Mouse (Mus musculus) neural tube, embryonic 13.5 days (tissue): ENCODE results near the gene Capn2. TPM values are rescaled to one million over a fixed set of nuclear protein-coding genes. Genes with fewer than 3 reads are reported as not detected.

Experiments
- ATAC-seq: fragments of 200-750 bp; cut with Nextera tagmentation; 2 replicates; pipeline ENCODE4 v1.8.0; 2017; ENCODE audit warnings: low read depth, mild to moderate bottlenecking, moderate TSS enrichment, moderate library complexity
- H3K27ac ChIP-seq: fragments of 300-500 bp; sonication (generic); replicated peaks from 2 replicates; pipeline ENCODE4 v1.5.1; 2015; ENCODE audit warnings: moderate library complexity, mild to moderate bottlenecking, inconsistent platforms
- H3K27me3 ChIP-seq: fragments of 300-500 bp; sonication (generic); 2 replicates; pipeline ENCODE4 v1.6.1; 2015; ENCODE audit warnings: mild to moderate bottlenecking, inconsistent platforms
- H3K36me3 ChIP-seq: fragments of 300-500 bp; sonication (generic); 2 replicates; pipeline ENCODE4 v1.6.1; 2015; ENCODE audit warnings: mild to moderate bottlenecking, inconsistent platforms
- H3K4me1 ChIP-seq: fragments of 300-500 bp; sonication (generic); replicated peaks from 2 replicates; pipeline ENCODE4 v1.6.1; 2015; ENCODE audit warnings: inconsistent platforms
- H3K4me2 ChIP-seq: fragments of 300-500 bp; sonication (generic); 2 replicates; pipeline ENCODE4 v1.6.1; 2015; ENCODE audit warnings: inconsistent platforms, mild to moderate bottlenecking, moderate library complexity
- H3K4me3 ChIP-seq: fragments of 300-500 bp; sonication (generic); 2 replicates; pipeline ENCODE4 v1.5.1; 2015; ENCODE audit warnings: mild to moderate bottlenecking, inconsistent platforms
- H3K9ac ChIP-seq: fragments of 300-500 bp; sonication (generic); 2 replicates; pipeline ENCODE4 v1.6.1; 2015; ENCODE audit warnings: moderate library complexity, mild to moderate bottlenecking, inconsistent platforms
- H3K9me3 ChIP-seq: fragments of 300-500 bp; sonication (generic); 2 replicates; pipeline ENCODE4 v1.6.1; 2016; ENCODE audit warnings: inconsistent platforms
- WGBS: fragments of 180-500 bp; shearing (Covaris S2); methylation state at CpG from one replicate; pipeline ENCODE4 v1.1.7; 2015; 5-methylcytosine and 5-hydroxymethylcytosine counted together
- polyA plus RNA-seq: library from polyadenylated mRNA; unstranded; fragments of >200 nt; fragmentation: Nextera tagmentation; extraction: Ambion mirVana; gene quantifications from 2 replicates; pipeline ENCODE4 v1.2.1, GENCODE M21; 2015

Capn2 gene
- polyA plus RNA-seq, result 95.5 and 99.2 TPM in 2 replicates

DNA sequence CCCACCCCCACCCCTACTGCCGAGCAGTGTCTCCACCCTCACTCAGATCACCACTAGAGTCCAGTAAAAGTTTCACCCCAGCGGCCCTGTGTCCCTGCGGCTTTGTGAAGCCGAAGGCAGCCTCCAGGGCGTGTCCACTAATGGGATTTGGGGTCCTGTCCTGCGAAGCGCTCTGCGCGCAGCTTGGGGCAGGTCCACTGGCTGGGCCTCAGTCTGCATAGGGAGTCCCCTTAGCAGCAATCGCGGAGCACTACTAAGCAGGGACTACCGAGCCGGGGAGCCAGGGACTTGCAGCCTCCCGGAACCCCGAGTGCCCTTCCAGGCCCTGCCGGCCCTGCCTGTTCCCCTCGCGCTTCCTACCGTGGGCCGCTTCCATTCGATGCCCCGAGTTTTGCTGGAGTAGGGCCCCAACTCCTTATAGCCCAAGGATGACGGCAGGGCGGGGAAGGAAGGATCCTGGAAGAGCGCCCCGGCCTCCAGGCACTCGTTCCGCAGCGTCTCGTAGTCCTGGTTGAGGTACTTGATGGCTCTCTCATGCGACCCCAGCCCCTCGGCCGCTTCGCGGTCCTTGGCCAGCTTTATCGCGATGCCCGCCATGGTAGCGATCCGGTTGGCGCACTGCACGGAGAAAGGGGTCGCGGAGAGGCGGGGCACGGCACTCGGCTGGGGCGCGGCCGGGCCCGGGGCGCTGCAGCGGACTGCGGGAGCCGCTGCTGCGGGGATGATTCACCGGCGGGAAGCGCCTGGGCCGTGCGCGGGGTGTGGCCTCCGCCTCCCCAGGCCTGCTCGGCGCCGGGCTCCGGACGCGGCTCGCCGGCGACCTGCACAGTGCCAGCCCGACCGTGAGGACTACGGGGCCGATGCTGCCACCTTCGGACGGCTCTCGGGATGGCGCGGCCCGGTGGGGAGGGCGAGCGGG lies at the start of gene Capn2:
Capn2 (minus strand) TSS at position 851 of the 919 bp plus-strand sequence.
- Histone ChIP-seq H3K36me3 (peaks cover 4% of the 10 kb centered on the region), H3K4me3 (peak within 1 kb of the TSS; percentile 82), H3K27me3 (peaks cover 9% of the 10 kb centered on the region; the same call in 1 of the 2 replicates), H3K27ac (peak within 1 kb of the TSS; percentile 89), H3K9me3 (no peaks in the 10 kb centered on the region), H3K4me2 (peak within 1 kb of the TSS; percentile 86), H3K4me1 (peaks cover 42% of the 10 kb centered on the region), H3K9ac (peak within 1 kb of the TSS; percentile 96)
- WGBS, result under 1% methylated on average over 84 of the region's 84 CpGs
- ATAC-seq, result peak; percentile 97

GRCm38 (mm10) chr1:182565351-182565835 lies 48.0 kb upstream of the Capn2 start:
- 85% methylated on average over 6 of the region's 6 CpGs for WGBS
- H3K4me3 ChIP-seq, result no peak overlapping the region

DNA sequence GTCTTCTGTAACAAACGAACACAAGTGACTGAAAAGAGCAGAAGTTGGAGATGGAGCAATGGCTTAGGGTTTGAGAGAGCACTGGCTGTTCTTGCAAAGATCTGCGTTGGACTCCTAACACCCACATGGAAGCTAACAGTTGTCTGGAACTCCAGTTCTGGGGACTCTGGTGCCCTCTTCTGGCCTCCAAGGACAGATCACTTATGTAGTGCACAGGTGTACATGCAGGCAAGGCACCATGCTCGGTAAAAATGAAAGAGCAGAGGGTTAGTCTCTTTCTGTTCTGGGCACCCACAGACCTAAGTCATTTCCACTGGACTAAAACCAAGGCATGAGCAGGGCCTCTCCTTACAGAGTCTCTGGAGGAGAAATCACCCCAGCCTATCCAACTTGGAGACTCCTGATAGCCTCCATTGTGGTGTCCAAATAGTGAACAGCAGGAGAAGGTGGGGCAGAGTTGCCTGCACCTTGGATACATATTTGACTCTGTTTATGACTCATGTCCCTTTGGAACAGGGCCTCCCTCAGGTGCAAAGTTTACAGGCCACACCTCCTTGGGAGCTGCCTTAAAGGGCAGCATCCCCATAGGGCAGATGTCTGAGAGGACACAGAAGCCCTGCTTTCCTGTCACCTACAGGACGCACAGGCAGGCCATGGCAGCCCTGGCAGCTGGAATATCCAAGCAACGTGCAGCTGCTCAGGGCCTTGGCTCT lies 47.2 kb upstream of the Capn2 start, which contains the start of gene Capn8:
Capn8 (plus strand) TSS at position 600 of the 713 bp plus-strand sequence.
- WGBS, result 77% methylated on average over 5 of the region's 5 CpGs
- Histone ChIP-seq H3K27me3 (no peaks in the 10 kb centered on the region), H3K9me3 (no peaks in the 10 kb centered on the region), H3K9ac (no peak within 1 kb of the TSS), H3K36me3 (no peaks in the 10 kb centered on the region), H3K4me2 (no peak within 1 kb of the TSS), H3K4me1 (peaks cover 26% of the 10 kb centered on the region), H3K27ac (no peak within 1 kb of the TSS), H3K4me3 (no peak within 1 kb of the TSS)
- no peak for ATAC-seq

More at GRCm38 (mm10) chr1:182565351-182565835, 48.0 kb upstream of the Capn2 start:
- Histone ChIP-seq H3K4me1 (peaks cover 26% of the 10 kb centered on the region), H3K4me2 (no peak overlapping the region), H3K9ac (no peak overlapping the region), H3K36me3 (no peaks in the 10 kb centered on the region), H3K27ac (no peak overlapping the region), H3K27me3 (no peaks in the 10 kb centered on the region; the same call in 1 of the 2 replicates), H3K9me3 (no peaks in the 10 kb centered on the region)
- ATAC-seq, result no peak

GRCm38 (mm10) chr1:182562576-182563370 lies 45.4 kb upstream of the Capn2 start:
- H3K9me3 ChIP-seq, result no peaks in the 10 kb centered on the region
- H3K27me3 ChIP-seq, result no peaks in the 10 kb centered on the region
- peak overlapping the region; percentile 22 for H3K4me2 ChIP-seq
- peaks cover 26% of the 10 kb centered on the region for H3K4me1 ChIP-seq
- ATAC-seq, result no peak
- no peak overlapping the region for H3K9ac ChIP-seq
- H3K27ac ChIP-seq, result no peak overlapping the region
- H3K4me3 ChIP-seq, result no peak overlapping the region
- no peaks in the 10 kb centered on the region for H3K36me3 ChIP-seq
- 37% methylated on average over 16 of the region's 16 CpGs for WGBS

- Histone ChIP-seq H3K27me3 (no peaks in the 10 kb centered on the region), H3K27ac (0 out of 2 replicates have a peak overlapping the region, but pooled peaks have one; percentile 42), H3K9ac (no peak overlapping the region), H3K4me2 (peak overlapping the region; percentile 22; the same call in 1 of the 2 replicates), H3K36me3 (no peaks in the 10 kb centered on the region), H3K9me3 (no peaks in the 10 kb centered on the region), H3K4me1 (peaks cover 26% of the 10 kb centered on the region), H3K4me3 (no peak overlapping the region)
- ATAC-seq, result no peak
- WGBS, result 70% methylated on average over 11 of the region's 11 CpGs
Measured at GRCm38 (mm10) chr1:182561945-182562514, 44.6 kb upstream of the Capn2 start.

- no peak overlapping the region for H3K4me2 ChIP-seq
- no peaks in the 10 kb centered on the region for H3K27me3 ChIP-seq
- peak; percentile 66 for ATAC-seq
- H3K4me1 ChIP-seq, result peaks cover 31% of the 10 kb centered on the region
- no peak overlapping the region for H3K4me3 ChIP-seq
- 31% methylated on average over 3 of the region's 3 CpGs for WGBS
- no peak overlapping the region for H3K9ac ChIP-seq
- H3K9me3 ChIP-seq, result no peaks in the 10 kb centered on the region
- H3K36me3 ChIP-seq, result no peaks in the 10 kb centered on the region
- no peak overlapping the region for H3K27ac ChIP-seq
Measured at GRCm38 (mm10) chr1:182560390-182561098, 43.1 kb upstream of the Capn2 start.

DNA sequence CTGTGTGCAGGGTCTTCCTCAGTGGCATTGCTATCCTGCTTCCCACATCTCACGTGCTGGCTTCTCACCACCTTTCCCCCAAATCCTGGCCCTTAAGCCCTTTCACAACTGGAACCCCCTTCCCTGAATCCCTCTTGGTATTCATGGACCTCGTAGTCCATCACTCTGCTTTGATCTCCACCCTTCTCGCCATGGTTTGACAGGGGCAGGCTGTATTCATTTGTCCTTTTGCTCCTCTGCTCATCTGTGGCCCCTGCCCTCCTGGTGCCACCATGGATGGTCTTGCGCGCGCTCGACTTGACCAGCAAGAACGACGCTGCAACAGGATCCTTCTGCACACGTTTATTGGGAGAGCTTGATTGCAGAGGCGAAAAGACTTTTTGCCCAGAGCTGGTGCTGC lies 42.1 kb upstream of the Capn2 start:
- 87% methylated on average over 11 of the region's 11 CpGs for WGBS
- H3K27me3 ChIP-seq, result no peaks in the 10 kb centered on the region

DNA sequence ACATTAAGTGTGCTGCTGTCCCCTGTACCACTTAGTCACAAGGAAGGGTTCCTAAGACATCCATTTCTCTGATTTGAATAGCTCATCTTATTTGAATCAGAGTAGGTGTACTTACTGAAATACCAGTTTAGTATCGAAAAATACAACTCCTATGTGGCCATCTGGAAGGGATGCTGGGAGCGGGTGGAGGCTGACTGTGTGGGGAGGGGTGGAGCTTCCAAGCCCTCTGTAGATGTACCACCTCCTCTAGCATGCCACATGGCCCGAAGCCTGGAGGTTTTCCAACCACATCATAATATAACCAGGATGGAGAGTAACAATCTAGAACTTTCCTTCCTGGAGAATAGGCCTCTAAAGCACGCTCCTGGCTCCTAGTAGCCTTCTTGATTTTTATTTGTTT lies 40.9 kb upstream of the Capn2 start:
- H3K27ac ChIP-seq, result no peak overlapping the region
- 90% methylated on average over 4 of the region's 4 CpGs for WGBS
- no peaks in the 10 kb centered on the region for H3K36me3 ChIP-seq
- no peak overlapping the region for H3K4me3 ChIP-seq
- no peak overlapping the region for H3K9ac ChIP-seq
- H3K4me1 ChIP-seq, result peaks cover 30% of the 10 kb centered on the region
- no peaks in the 10 kb centered on the region for H3K9me3 ChIP-seq
- no peak overlapping the region for H3K4me2 ChIP-seq
- H3K27me3 ChIP-seq, result no peaks in the 10 kb centered on the region
- no peak for ATAC-seq

More for the DNA sequence above, 42.1 kb upstream of the Capn2 start:
- Histone ChIP-seq H3K9me3 (no peaks in the 10 kb centered on the region), H3K36me3 (no peaks in the 10 kb centered on the region), H3K4me3 (no peak overlapping the region), H3K27ac (no peak overlapping the region), H3K4me2 (no peak overlapping the region), H3K9ac (no peak overlapping the region), H3K4me1 (peaks cover 31% of the 10 kb centered on the region)
- ATAC-seq, result no peak

DNA sequence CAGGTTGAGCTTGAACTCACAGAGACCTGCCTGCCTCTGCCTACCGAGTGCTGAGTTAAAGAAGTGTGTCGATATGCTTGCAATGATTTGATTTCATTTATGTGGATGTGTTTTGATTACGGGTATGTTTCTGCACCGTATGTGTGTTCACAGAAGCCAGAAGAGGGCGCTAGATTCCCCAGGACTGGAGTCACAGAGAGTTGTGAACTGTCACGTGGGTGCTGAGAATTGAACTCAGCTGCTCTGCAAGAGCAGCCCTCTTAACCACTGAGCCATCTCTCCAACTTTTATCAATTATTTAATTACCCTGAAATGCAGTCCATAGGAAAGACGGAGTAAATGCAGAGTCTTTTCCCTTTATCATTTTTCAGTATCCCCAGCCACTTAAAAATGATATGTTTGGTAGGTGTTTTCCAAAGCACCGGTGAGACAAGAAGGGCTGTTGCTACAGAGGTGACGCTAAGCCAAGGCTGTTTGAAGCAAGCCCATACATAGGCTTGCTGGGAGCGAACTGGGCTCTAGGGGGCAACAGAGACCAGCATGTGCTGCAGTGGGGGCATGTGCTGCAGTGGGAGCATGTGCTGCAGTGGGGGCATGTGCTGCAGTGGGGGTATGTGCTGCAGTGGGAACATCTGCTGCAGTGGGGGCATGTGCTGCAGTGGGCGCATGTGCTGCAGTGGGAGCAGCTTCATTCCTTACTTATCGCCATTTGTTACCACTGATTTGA lies 36.4 kb upstream of the Capn2 start:
- 60% methylated on average over 12 of the region's 12 CpGs for WGBS
- Histone ChIP-seq H3K9me3 (no peaks in the 10 kb centered on the region), H3K27ac (no peak overlapping the region), H3K9ac (no peak overlapping the region), H3K4me3 (no peak overlapping the region), H3K36me3 (no peaks in the 10 kb centered on the region), H3K4me1 (peaks cover 5% of the 10 kb centered on the region; the same call in 1 of the 2 replicates), H3K4me2 (no peak overlapping the region), H3K27me3 (no peaks in the 10 kb centered on the region)
- peak; percentile 52; the same call in 1 of the 2 replicates for ATAC-seq

DNA sequence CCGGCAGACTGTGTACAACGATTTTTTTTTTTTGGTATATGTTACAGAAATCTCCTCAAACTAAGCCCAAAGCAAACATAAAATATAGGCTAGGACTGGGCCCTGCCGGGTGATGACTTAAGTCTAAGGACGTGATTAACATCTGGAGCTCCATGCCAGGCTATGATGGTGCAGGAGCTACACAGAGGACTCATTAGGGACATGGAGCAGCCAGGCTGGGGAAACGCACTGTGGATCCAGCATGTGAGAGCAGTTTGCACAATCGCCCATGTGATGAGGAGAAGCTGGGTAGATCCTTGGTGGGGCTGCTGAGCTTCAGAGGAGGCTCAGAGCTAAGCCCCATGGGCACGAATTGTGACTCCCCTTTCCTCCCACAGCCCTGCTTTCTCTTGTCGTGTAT lies 33.4 kb upstream of the Capn2 start:
- Histone ChIP-seq H3K36me3 (no peaks in the 10 kb centered on the region), H3K27me3 (no peaks in the 10 kb centered on the region), H3K9me3 (no peaks in the 10 kb centered on the region), H3K4me3 (no peak overlapping the region), H3K4me1 (no peaks in the 10 kb centered on the region), H3K4me2 (no peak overlapping the region), H3K9ac (no peak overlapping the region), H3K27ac (no peak overlapping the region)
- WGBS, result 78% methylated on average over 8 of the region's 8 CpGs
- ATAC-seq, result no peak
